Comparison of ENCODE assay signal across 6 mouse cellular contexts in the genomic region with DNA sequence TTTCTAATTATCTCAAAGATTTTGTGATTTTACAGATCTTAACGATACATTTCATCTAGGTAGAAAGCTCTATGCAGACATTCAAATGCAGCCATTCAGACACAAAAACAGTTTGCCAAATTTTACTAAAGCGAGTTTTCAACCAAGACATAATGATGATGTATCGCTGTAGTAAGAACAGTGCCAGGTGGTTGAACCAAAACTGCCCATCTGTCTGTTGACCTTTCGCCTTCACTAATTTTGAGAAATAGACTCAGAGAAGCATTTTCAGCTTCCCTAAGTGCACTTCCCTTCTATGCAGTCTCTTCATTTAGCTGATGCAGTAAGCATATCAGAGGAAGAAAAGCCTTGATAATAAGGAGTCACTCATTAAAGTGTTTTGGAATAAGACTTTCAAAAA.
"Had no signal": no experiment of that assay in that cellular context is flagged by ENCODE, and none has a peak within 500 bp of the region (broad histone marks: within the 10 kb centered on the region; RNA-seq: fewer than 3 reads in every experiment).

No protein-coding gene starts in this region.

- DNase-seq: kidney, postnatal 14 days; lung, embryonic 14.5 days; lung, postnatal 10 days; spleen, adult 18-20 months; thymus, adult 2 months; thymus, postnatal 25 days had no signal
